Mouse (Mus musculus) embryonic facial prominence, embryonic 13.5 days (tissue): ENCODE data around the gene Npas3. TPM values are rescaled to one million over a fixed set of nuclear protein-coding genes. Genes with fewer than 3 reads are reported as not detected.

Experiments used
- ATAC-seq: fragments of 200-750 bp; cut with Nextera tagmentation; 2 replicates; pipeline ENCODE4 v1.8.0; 2017; ENCODE audit warnings: low read depth; ENCODE audit not compliant: insufficient number of reproducible peaks, insufficient read depth, low FRiP score, low TSS enrichment
- H3K27ac ChIP-seq: fragments of 300-500 bp; sonication (generic); 2 replicates; pipeline ENCODE4 v1.5.1; 2015; ENCODE audit warnings: moderate library complexity, mild to moderate bottlenecking, inconsistent platforms
- H3K27me3 ChIP-seq: fragments of 300-500 bp; sonication (generic); 2 replicates; pipeline ENCODE4 v1.6.1; 2015; ENCODE audit warnings: mild to moderate bottlenecking, inconsistent platforms
- H3K36me3 ChIP-seq: fragments of 300-500 bp; sonication (generic); 2 replicates; pipeline ENCODE4 v1.6.1; 2015; ENCODE audit warnings: mild to moderate bottlenecking, inconsistent platforms
- H3K4me1 ChIP-seq: fragments of 300-500 bp; sonication (generic); 2 replicates; pipeline ENCODE4 v1.6.1; 2015; ENCODE audit warnings: inconsistent platforms
- H3K4me2 ChIP-seq: fragments of 300-500 bp; sonication (generic); 2 replicates; pipeline ENCODE4 v1.6.1; 2015; ENCODE audit warnings: moderate library complexity, mild to moderate bottlenecking, inconsistent platforms
- H3K4me3 ChIP-seq: fragments of 300-500 bp; sonication (generic); 2 replicates; pipeline ENCODE4 v1.5.1; 2015; ENCODE audit warnings: mild to moderate bottlenecking, inconsistent platforms
- H3K9ac ChIP-seq: fragments of 300-500 bp; sonication (generic); 2 replicates; pipeline ENCODE4 v1.6.1; 2015; ENCODE audit warnings: mild to moderate bottlenecking, inconsistent platforms
- H3K9me3 ChIP-seq: fragments of 300-500 bp; sonication (generic); 2 replicates; pipeline ENCODE4 v1.6.1; 2016; ENCODE audit warnings: inconsistent platforms
- WGBS: fragments of 180-500 bp; shearing (Covaris S2); methylation state at CpG from one replicate; pipeline ENCODE4 v1.1.7; 2015; ENCODE audit warnings: mixed read lengths; 5-methylcytosine and 5-hydroxymethylcytosine counted together
- polyA plus RNA-seq: library from polyadenylated mRNA; unstranded; fragments of >200 nt; fragmentation: Nextera tagmentation; extraction: Ambion mirVana; gene quantifications from 2 replicates; pipeline ENCODE4 v1.2.1, GENCODE M21; 2015

Gene Npas3
- polyA plus RNA-seq, 1 experiment from 2014 or later: 4.3 TPM

GRCm38 (mm10) chr12:54096492-54096891 lies 848.0 kb downstream of the Npas3 start:
- no peak overlapping the region for H3K9ac ChIP-seq
- H3K4me2 ChIP-seq: no peak overlapping the region
- H3K4me1 ChIP-seq: no peaks in the 10 kb centered on the region; the same call in 1 of the 2 replicates
- no peak overlapping the region for H3K4me3 ChIP-seq
- H3K9me3 ChIP-seq: no peaks in the 10 kb centered on the region
- H3K27ac ChIP-seq: no peak overlapping the region
- no peaks in the 10 kb centered on the region for H3K36me3 ChIP-seq
- H3K27me3 ChIP-seq: no peaks in the 10 kb centered on the region
- 66% methylated on average over 2 of the region's 2 CpGs for WGBS
- ATAC-seq: no peak

GRCm38 (mm10) chr12:54098136-54098535 lies 849.7 kb downstream of the Npas3 start:
- no peak overlapping the region for H3K4me3 ChIP-seq
- H3K36me3 ChIP-seq: no peaks in the 10 kb centered on the region
- 64% methylated on average over 6 of the region's 6 CpGs for WGBS
- no peak overlapping the region for H3K4me2 ChIP-seq
- H3K4me1 ChIP-seq: no peaks in the 10 kb centered on the region; the same call in 1 of the 2 replicates
- no peak overlapping the region for H3K9ac ChIP-seq
- no peaks in the 10 kb centered on the region for H3K9me3 ChIP-seq
- no peak overlapping the region for H3K27ac ChIP-seq
- ATAC-seq: no peak
- no peaks in the 10 kb centered on the region for H3K27me3 ChIP-seq

GRCm38 (mm10) chr12:54098785-54099184 lies 850.3 kb downstream of the Npas3 start:
- H3K4me1 ChIP-seq: no peaks in the 10 kb centered on the region; the same call in 1 of the 2 replicates
- no peak for ATAC-seq
- H3K27ac ChIP-seq: no peak overlapping the region
- no peak overlapping the region for H3K9ac ChIP-seq
- no peak overlapping the region for H3K4me2 ChIP-seq
- H3K36me3 ChIP-seq: no peaks in the 10 kb centered on the region
- no peaks in the 10 kb centered on the region for H3K9me3 ChIP-seq
- 9% methylated on average over 6 of the region's 6 CpGs for WGBS
- H3K27me3 ChIP-seq: no peaks in the 10 kb centered on the region
- no peak overlapping the region for H3K4me3 ChIP-seq

GRCm38 (mm10) chr12:54099458-54099857 lies 851.0 kb downstream of the Npas3 start:
- no peaks in the 10 kb centered on the region for H3K36me3 ChIP-seq
- 92% methylated on average over 3 of the region's 3 CpGs for WGBS
- H3K9ac ChIP-seq: no peak overlapping the region
- no peaks in the 10 kb centered on the region; the same call in 1 of the 2 replicates for H3K4me1 ChIP-seq
- no peak for ATAC-seq
- no peaks in the 10 kb centered on the region for H3K9me3 ChIP-seq
- no peak overlapping the region for H3K27ac ChIP-seq
- no peak overlapping the region for H3K4me3 ChIP-seq
- H3K27me3 ChIP-seq: no peaks in the 10 kb centered on the region
- no peak overlapping the region for H3K4me2 ChIP-seq

- Histone ChIP-seq H3K4me2 (no peak overlapping the region), H3K36me3 (no peaks in the 10 kb centered on the region), H3K9ac (no peak overlapping the region), H3K9me3 (no peaks in the 10 kb centered on the region), H3K4me1 (no peaks in the 10 kb centered on the region; the same call in 1 of the 2 replicates), H3K27ac (no peak overlapping the region), H3K4me3 (no peak overlapping the region), H3K27me3 (no peaks in the 10 kb centered on the region)
- 87% methylated on average over 4 of the region's 5 CpGs for WGBS
- no peak for ATAC-seq
Observed at GRCm38 (mm10) chr12:54101307-54101870, 852.9 kb downstream of the Npas3 start.

GRCm38 (mm10) chr12:54102500-54102899 lies 854.0 kb downstream of the Npas3 start:
- no peaks in the 10 kb centered on the region for H3K9me3 ChIP-seq
- no peaks in the 10 kb centered on the region for H3K36me3 ChIP-seq
- WGBS: 59% methylated on average over 6 of the region's 6 CpGs
- H3K9ac ChIP-seq: no peak overlapping the region
- no peaks in the 10 kb centered on the region; the same call in 1 of the 2 replicates for H3K4me1 ChIP-seq
- H3K27ac ChIP-seq: no peak overlapping the region
- H3K27me3 ChIP-seq: no peaks in the 10 kb centered on the region
- no peak overlapping the region for H3K4me3 ChIP-seq
- H3K4me2 ChIP-seq: no peak overlapping the region
- ATAC-seq: no peak

- Histone ChIP-seq H3K4me2 (no peak overlapping the region), H3K4me1 (no peaks in the 10 kb centered on the region), H3K36me3 (no peaks in the 10 kb centered on the region), H3K4me3 (no peak overlapping the region), H3K9ac (no peak overlapping the region), H3K27ac (no peak overlapping the region), H3K9me3 (no peaks in the 10 kb centered on the region), H3K27me3 (no peaks in the 10 kb centered on the region)
- no peak for ATAC-seq
- 50% methylated on average over 5 of the region's 5 CpGs for WGBS
Observed at GRCm38 (mm10) chr12:54105531-54105930, 857.1 kb downstream of the Npas3 start.

- Histone ChIP-seq H3K9ac (no peak overlapping the region), H3K4me1 (no peaks in the 10 kb centered on the region), H3K27ac (no peak overlapping the region), H3K4me3 (no peak overlapping the region), H3K36me3 (no peaks in the 10 kb centered on the region), H3K9me3 (no peaks in the 10 kb centered on the region), H3K4me2 (no peak overlapping the region), H3K27me3 (no peaks in the 10 kb centered on the region)
- no peak for ATAC-seq
- WGBS: 80% methylated on average over 3 of the region's 3 CpGs
Observed at GRCm38 (mm10) chr12:54105946-54106345, 857.5 kb downstream of the Npas3 start.

- Histone ChIP-seq H3K36me3 (no peaks in the 10 kb centered on the region), H3K9ac (no peak overlapping the region), H3K4me1 (no peaks in the 10 kb centered on the region), H3K4me3 (no peak overlapping the region), H3K4me2 (no peak overlapping the region), H3K27ac (no peak overlapping the region), H3K9me3 (no peaks in the 10 kb centered on the region), H3K27me3 (no peaks in the 10 kb centered on the region)
- 31% methylated on average over 2 of the region's 2 CpGs for WGBS
- no peak for ATAC-seq
Observed at GRCm38 (mm10) chr12:54110342-54110741, 861.9 kb downstream of the Npas3 start.

GRCm38 (mm10) chr12:54110930-54111329 lies 862.5 kb downstream of the Npas3 start:
- Histone ChIP-seq H3K27me3 (no peaks in the 10 kb centered on the region), H3K36me3 (no peaks in the 10 kb centered on the region), H3K9ac (no peak overlapping the region), H3K27ac (no peak overlapping the region), H3K4me3 (no peak overlapping the region), H3K4me1 (no peaks in the 10 kb centered on the region), H3K4me2 (no peak overlapping the region), H3K9me3 (no peaks in the 10 kb centered on the region)
- WGBS: 34% methylated on average over 3 of the region's 3 CpGs
- no peak for ATAC-seq

GRCm38 (mm10) chr12:54120386-54120785 lies 871.9 kb downstream of the Npas3 start:
- 85% methylated on average over 1 of the region's 1 CpGs for WGBS
- H3K9me3 ChIP-seq: no peaks in the 10 kb centered on the region
- no peak overlapping the region for H3K27ac ChIP-seq
- H3K4me3 ChIP-seq: no peak overlapping the region
- H3K4me1 ChIP-seq: peaks cover 12% of the 10 kb centered on the region
- no peaks in the 10 kb centered on the region for H3K36me3 ChIP-seq
- no peaks in the 10 kb centered on the region for H3K27me3 ChIP-seq
- H3K9ac ChIP-seq: no peak overlapping the region
- no peak overlapping the region for H3K4me2 ChIP-seq
- no peak for ATAC-seq

- no peak for ATAC-seq
- 51% methylated on average over 3 of the region's 3 CpGs for WGBS
- Histone ChIP-seq H3K4me3 (no peak overlapping the region), H3K27ac (peak overlapping the region; percentile 40; the same call in 1 of the 2 replicates), H3K4me1 (peaks cover 12% of the 10 kb centered on the region), H3K36me3 (no peaks in the 10 kb centered on the region), H3K9me3 (no peaks in the 10 kb centered on the region), H3K27me3 (no peaks in the 10 kb centered on the region), H3K9ac (no peak overlapping the region), H3K4me2 (no peak overlapping the region)
Observed at GRCm38 (mm10) chr12:54121286-54121685, 872.8 kb downstream of the Npas3 start.
